Mouse (Mus musculus) forebrain, postnatal 0 days (tissue): Measurements from ENCODE around the gene Bbx. TPM values are rescaled to one million over a fixed set of nuclear protein-coding genes. Genes with fewer than 3 reads are reported as not detected.

Experiments used
- ATAC-seq: fragments of 200-750 bp; cut with Nextera tagmentation; 2 replicates; pipeline ENCODE4 v1.8.0; 2017; ENCODE audit warnings: mild to moderate bottlenecking, moderate library complexity
- DNase-seq: peaks from one replicate; pipeline ENCODE4 v3.0.0-alpha.2; 2015
- H3K27ac ChIP-seq: fragments of 300-500 bp; sonication (generic); 2 replicates; pipeline ENCODE4 v1.5.1; 2014; ENCODE audit warnings: low read depth, mild to moderate bottlenecking, antibody characterized with exemption, low read length, moderate library complexity, mixed read lengths
- H3K27me3 ChIP-seq: fragments of 300-500 bp; sonication (generic); 2 replicates; pipeline ENCODE4 v1.6.1; 2014; ENCODE audit warnings: mild to moderate bottlenecking, low read length, mixed read lengths; ENCODE audit not compliant: insufficient read depth
- H3K36me3 ChIP-seq: fragments of 300-500 bp; sonication (generic); 2 replicates; pipeline ENCODE4 v1.6.1; 2014; ENCODE audit warnings: mild to moderate bottlenecking, moderate library complexity; ENCODE audit not compliant: insufficient read depth
- H3K4me1 ChIP-seq: fragments of 300-500 bp; sonication (generic); 2 replicates; pipeline ENCODE4 v1.6.1; 2014; ENCODE audit warnings: antibody characterized with exemption; ENCODE audit not compliant: insufficient read depth
- H3K4me2 ChIP-seq: fragments of 300-500 bp; sonication (generic); 2 replicates; pipeline ENCODE4 v1.6.1; 2014; ENCODE audit warnings: low read depth, mild to moderate bottlenecking, moderate library complexity
- H3K4me3 ChIP-seq: fragments of 300-500 bp; sonication (generic); 2 replicates; pipeline ENCODE4 v1.5.1; 2014; ENCODE audit warnings: low read depth, low read length, mixed read lengths
- H3K9ac ChIP-seq: fragments of 300-500 bp; sonication (generic); 2 replicates; pipeline ENCODE4 v1.6.1; 2014; ENCODE audit warnings: mild to moderate bottlenecking
- H3K9me3 ChIP-seq: fragments of 300-500 bp; sonication (generic); 2 replicates; pipeline ENCODE4 v1.6.1; 2016; ENCODE audit warnings: low read length
- CTCF ChIP-seq: sonication (generic); IDR thresholded peaks from 2 replicates; pipeline ENCODE4 v1.5.1; 2016; ENCODE audit warnings: antibody characterized with exemption, control low read depth, low read depth
- WGBS: fragments of 180-500 bp; shearing (Covaris S2); extraction: QIAGEN DNeasy Blood & Tissue Kit; methylation state at CpG from one replicate; pipeline ENCODE4 v1.1.7; 2014; 5-methylcytosine and 5-hydroxymethylcytosine counted together
- polyA plus RNA-seq: library from polyadenylated mRNA; unstranded; fragments of >200 nt; fragmentation: Nextera tagmentation; extraction: Ambion mirVana; gene quantifications from 2 replicates; pipeline ENCODE4 v1.2.1, GENCODE M21; 2015
- total RNA-seq: library from RNA; depleted of rRNA; stranded (reverse); fragments of >200 nt; gene quantifications from 2 replicates; pipeline ENCODE4 v1.2.3, GENCODE M21; 2014

Bbx gene
- total and polyA plus RNA-seq, 2 experiments from 2014 or later, result 11.9 to 13.2 TPM

DNA sequence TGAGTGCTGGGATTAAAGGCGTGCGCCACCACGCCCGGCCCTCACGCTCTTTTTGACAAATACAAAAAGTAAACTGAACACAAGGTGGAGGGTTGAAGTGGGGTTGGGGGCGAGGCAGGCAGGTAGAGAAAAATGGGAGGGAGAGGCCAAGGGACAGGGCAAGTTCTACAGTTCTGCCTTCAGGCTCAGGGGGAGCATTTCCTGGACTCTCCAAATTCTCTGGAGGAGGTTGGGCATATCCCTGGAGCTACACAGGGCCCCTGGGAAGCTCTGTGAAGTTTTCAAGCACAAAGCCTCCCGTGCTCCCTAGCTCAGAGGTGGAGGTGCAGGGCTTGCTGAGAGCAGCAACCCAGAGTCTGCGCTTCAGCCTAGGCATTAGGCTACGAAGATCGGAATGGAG is 249.6 kb downstream of the Bbx start:
- Histone ChIP-seq H3K27ac (no peak overlapping the region), H3K4me3 (no peak overlapping the region), H3K4me1 (no peaks in the 10 kb centered on the region), H3K9ac (no peak overlapping the region), H3K27me3 (no peaks in the 10 kb centered on the region), H3K9me3 (no peaks in the 10 kb centered on the region), H3K36me3 (no peaks in the 10 kb centered on the region), H3K4me2 (no peak overlapping the region)
- DNase-seq (no peak), ATAC-seq (no peak)
- 83% methylated on average over 10 of the region's 10 CpGs for WGBS
- TF ChIP-seq CTCF, result no peak

DNA sequence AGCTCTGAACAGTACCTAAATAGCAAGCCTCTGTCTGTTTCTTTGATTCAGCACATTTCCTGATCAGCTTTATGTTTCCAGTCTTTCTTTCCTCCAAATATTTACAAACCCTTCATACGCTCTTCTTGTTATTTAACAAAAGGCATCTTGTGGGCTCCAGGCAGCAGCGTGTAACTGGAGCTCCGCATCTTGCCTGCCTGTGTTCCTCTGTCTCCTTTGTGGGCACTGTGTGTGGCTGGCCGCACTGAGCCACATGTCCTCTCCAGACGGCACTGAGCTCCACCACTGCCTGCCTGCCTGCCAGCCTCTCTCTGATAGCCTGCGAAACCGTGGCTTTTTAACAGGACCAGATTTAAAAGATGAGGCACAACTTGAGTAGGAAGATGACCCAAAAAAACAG is 259.4 kb downstream of the Bbx start:
- WGBS, result 28% methylated on average over 7 of the region's 7 CpGs
- Histone ChIP-seq H3K9me3 (no peaks in the 10 kb centered on the region), H3K36me3 (no peaks in the 10 kb centered on the region), H3K4me3 (no peak overlapping the region), H3K4me1 (no peaks in the 10 kb centered on the region), H3K27me3 (no peaks in the 10 kb centered on the region), H3K9ac (no peak overlapping the region), H3K27ac (no peak overlapping the region), H3K4me2 (no peak overlapping the region)
- peak; percentile 59 for ATAC-seq
- TF ChIP-seq CTCF, result no peak
- no peak for DNase-seq

DNA sequence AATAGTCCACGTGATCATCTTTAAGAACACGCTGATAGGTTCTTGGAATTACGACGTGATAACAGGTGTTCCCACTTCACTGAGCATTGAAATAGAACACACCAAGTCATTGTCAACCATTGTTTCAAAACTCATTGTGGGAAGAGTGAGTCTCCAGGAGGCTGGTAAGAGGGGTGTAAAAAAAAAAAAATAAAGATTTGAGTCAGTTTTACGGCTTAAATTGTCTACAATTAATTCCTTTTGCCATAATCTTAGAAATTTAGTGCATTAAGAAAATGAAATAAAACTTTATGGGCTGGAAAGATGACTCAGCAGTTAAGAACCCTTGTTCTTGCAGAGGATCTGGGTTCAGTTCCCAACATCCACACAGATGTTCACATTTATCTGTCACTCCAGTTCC is 261.4 kb downstream of the Bbx start:
- Histone ChIP-seq H3K27ac (no peak overlapping the region), H3K4me1 (no peaks in the 10 kb centered on the region), H3K9ac (no peak overlapping the region), H3K36me3 (no peaks in the 10 kb centered on the region), H3K27me3 (no peaks in the 10 kb centered on the region), H3K4me3 (no peak overlapping the region), H3K4me2 (no peak overlapping the region), H3K9me3 (no peaks in the 10 kb centered on the region)
- no peak for DNase-seq
- TF ChIP-seq CTCF, result no peak
- WGBS, result 92% methylated on average over 5 of the region's 5 CpGs
- ATAC-seq, result no peak

DNA sequence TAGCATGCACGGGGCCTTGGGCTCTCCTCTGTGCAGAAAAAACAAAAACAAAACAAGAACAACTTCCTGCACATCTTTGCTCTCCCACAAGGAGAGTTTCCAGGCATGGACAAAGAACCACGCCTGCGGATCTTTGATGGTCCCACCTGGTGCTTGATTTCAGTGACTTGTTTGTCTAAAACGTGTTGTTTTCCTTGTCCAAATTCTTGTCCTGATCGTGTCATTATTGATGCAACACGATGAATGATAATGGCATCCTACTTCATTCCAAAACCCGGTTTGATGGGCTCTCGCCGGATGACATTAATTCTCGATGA is 264.2 kb downstream of the Bbx start:
- WGBS, result 81% methylated on average over 10 of the region's 10 CpGs

DNA sequence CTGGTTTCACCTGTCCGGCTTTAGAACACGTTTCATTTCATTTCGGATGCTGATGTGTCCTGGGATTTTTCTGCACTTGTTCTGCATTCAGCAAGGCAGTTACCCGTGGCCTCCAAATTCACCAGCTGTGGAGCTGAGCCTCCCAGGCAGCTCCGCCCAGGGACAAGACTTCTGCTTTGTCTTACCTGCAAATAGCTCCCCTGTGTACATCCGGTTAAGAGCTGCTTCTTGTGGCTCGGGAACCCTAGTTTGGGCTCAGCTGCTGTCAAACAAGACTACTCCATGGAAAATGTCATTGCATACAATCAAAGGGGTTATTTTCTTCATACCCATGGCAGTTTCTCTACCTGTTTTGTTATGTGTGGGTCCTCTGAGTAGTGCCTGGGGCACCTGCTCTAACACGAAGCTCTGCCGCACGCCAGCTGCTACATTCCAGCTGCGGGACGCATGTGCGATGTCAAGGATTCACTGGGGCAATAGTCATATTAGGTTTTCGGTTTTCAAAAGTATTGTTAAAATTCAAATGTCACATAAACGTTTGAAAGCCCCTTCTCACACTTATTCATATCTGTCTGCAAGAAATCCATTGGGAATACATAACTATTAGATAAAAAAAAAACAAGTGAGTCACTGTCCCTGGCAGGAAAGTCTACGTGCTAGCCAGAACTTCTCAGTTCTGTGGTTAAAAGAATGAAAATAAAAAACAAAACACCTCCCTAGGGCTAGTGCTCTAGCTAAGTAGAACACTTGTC is 264.8 kb downstream of the Bbx start:
- Histone ChIP-seq H3K36me3 (no peaks in the 10 kb centered on the region), H3K4me1 (no peaks in the 10 kb centered on the region), H3K4me3 (no peak overlapping the region), H3K27ac (no peak overlapping the region), H3K4me2 (no peak overlapping the region), H3K27me3 (no peaks in the 10 kb centered on the region), H3K9ac (no peak overlapping the region), H3K9me3 (no peaks in the 10 kb centered on the region)
- 82% methylated on average over 16 of the region's 16 CpGs for WGBS
- ATAC-seq (no peak), DNase-seq (no peak)
- no peak for TF ChIP-seq CTCF

More for the DNA sequence above, 264.2 kb downstream of the Bbx start:
- ATAC-seq (no peak), DNase-seq (no peak)
- Histone ChIP-seq H3K36me3 (no peaks in the 10 kb centered on the region), H3K27me3 (no peaks in the 10 kb centered on the region), H3K9ac (no peak overlapping the region), H3K4me2 (no peak overlapping the region), H3K4me3 (no peak overlapping the region), H3K27ac (no peak overlapping the region), H3K4me1 (no peaks in the 10 kb centered on the region), H3K9me3 (no peaks in the 10 kb centered on the region)
- TF ChIP-seq CTCF, result no peak

DNA sequence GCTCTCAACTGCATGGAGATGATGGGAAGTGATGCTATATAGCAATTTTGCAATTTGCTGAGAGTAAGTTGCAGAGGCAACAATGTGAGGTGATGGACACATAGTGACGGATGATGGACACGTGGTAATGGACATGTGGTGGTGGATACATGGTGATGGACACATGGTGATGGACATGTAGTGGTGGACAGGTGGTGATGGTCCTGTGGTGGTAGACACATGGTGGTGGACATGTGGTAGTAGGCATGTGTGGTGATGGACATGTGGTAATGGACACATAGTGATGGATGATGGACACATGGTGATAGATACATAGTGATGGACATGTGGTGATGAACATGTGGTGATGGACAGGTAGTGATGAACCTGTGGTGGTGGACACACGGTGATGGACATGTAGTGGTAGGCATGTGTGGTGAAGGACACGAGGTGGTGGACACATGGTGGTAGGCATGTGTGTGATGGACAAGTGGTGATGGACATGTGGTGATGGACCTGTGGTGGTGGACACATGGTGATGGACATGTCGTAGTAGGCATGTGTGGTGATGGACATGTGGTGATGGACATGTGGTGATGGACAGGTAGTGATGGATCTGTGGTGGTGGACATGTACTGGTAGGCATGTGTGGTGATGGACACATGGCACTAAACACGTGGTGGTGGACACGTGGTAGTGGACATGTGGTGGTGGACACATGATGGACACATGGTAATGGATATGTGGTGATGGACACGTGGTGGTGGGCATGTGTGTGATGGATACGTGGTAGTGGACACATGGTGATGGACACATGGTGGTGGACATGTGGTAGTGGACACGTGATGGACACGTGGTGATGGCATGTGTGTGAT is 271.5 kb downstream of the Bbx start:
- no peak overlapping the region for H3K4me3 ChIP-seq
- TF ChIP-seq CTCF, result no peak
- H3K27me3 ChIP-seq, result no peaks in the 10 kb centered on the region
- DNase-seq (no peak), ATAC-seq (no peak)
- no peaks in the 10 kb centered on the region for H3K4me1 ChIP-seq
- no peaks in the 10 kb centered on the region for H3K9me3 ChIP-seq
- H3K4me2 ChIP-seq, result no peak overlapping the region
- no peaks in the 10 kb centered on the region for H3K36me3 ChIP-seq
- H3K9ac ChIP-seq, result no peak overlapping the region
- H3K27ac ChIP-seq, result no peak overlapping the region
- WGBS, result 96% methylated on average over 11 of the region's 11 CpGs

DNA sequence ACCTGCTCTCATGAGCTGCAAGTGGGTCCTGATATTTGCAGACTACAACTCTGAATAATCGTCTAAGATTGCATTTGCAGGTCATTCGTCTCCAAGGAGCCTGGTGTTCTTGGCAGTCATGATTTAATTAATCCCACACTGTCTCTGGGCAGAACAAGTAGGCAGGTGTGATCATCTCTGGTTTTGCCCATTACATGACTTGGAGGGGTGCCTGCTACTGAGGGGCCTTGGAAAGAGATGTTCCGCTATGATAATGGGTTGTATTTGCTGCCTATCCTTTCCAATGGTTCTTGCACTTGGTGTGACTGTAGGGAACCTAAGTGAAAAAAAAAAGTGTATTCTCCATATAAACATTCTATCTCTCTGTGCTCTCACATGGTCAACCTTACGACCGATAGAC is 273.6 kb downstream of the Bbx start:
- Histone ChIP-seq H3K9ac (no peak overlapping the region), H3K9me3 (no peaks in the 10 kb centered on the region), H3K36me3 (no peaks in the 10 kb centered on the region), H3K27me3 (no peaks in the 10 kb centered on the region), H3K4me1 (no peaks in the 10 kb centered on the region), H3K4me2 (no peak overlapping the region), H3K27ac (no peak overlapping the region), H3K4me3 (no peak overlapping the region)
- WGBS, result 88% methylated on average over 5 of the region's 5 CpGs
- no peak for TF ChIP-seq CTCF
- no peak for ATAC-seq
- DNase-seq, result no peak
